Mouse (Mus musculus): Measurements from ENCODE around the gene Enc1.

Gene Enc1

DNA sequence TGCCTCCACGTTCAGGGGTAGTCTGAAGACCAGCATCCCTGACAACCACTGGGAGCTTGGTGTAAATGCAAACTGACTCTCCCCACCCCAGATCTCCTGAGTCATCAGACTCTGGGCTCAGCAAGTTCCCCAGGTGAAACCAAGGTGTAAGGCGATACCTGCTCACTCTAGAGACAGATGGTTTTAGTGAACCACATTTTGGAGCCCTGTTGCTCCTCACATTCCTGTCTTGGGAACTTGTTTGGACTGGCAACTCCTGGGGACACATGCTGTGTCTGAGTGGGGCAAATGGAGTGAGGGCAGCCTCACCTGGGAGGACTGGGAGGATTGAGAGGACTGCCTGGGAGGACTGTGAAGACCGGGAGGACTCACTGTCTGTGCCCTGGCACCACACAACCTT lies 13.1 kb upstream of the Enc1 start:
- DNase-seq: no peak

DNA sequence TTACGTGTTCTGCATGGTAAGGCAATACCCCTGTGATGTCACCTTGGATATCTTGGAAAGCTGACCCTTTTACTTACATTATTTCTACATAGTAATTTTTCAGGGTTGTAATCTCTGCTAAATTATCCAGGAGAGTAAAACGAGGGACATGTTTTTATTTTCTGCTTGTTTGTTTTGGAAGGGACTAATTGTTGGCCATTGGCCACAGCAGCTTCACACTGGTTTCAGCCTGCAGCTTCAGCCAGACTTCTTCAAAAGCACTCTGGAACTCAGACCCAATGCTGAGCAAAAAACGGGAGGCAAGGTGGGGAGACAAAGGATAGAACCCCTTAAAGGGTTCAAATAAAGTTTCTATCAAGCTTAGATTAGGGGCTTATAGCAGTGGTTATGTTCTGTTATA lies 10.8 kb upstream of the Enc1 start:
- DNase-seq: no peak

- DNase-seq: no peak
Observed at GRCm38 (mm10) chr13:97233092-97233491, 7.8 kb upstream of the Enc1 start.

DNA sequence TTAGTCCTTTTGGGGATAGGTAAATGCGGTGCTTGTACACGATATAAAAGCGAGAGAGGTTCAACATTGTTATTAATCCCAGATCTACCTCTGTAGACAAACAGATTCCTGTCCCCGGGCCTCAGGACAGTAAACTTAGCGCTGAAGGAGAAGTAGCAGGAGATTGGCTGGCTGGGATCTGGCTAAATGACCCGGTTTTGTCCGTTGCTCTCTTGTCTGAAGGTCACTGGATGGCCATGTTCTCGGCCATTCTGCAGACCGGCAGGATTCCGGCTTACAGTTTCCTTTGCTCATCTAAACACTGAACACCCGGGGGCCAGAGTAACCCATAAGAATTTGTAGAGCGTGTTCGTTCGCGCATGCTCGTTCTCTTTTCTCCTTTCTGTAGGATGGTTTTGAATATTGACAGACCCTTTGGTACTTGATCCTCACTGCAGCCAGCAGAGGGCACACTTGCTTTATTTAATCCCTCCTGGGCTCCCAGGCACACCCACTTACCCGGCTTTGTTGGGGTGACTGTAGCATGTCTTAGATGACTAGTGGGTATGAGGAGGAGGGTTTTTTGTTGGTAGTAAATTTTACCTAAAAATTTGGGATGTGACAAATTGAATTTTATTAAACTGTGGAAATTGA lies 6.0 kb upstream of the Enc1 start:
- DNase-seq: peak; percentile 63

DNA sequence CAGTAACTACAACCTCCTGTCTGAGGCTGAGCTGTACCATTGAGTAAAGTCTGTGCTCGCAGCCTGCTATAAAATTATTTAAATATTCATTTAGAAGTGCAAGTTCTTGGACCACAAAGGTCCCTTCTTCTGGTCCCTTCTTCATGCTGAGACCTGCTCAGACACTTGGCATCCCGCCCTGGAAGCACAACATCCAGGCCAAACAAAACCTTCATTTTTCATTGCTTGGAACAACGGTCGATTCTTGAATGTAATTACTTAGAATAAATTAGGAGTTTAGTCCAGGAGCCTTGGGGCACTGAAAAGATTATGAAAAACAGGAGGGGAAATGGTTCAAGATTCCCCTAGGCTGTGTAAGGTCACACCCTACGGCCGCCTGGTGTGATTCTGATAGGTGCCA lies 5.0 kb upstream of the Enc1 start:
- no peak for DNase-seq

GRCm38 (mm10) chr13:97237700-97238099 lies 3.2 kb upstream of the Enc1 start:
- no peak for DNase-seq

GRCm38 (mm10) chr13:97238181-97238981 lies 2.5 kb upstream of the Enc1 start:
- DNase-seq: no peak

DNA sequence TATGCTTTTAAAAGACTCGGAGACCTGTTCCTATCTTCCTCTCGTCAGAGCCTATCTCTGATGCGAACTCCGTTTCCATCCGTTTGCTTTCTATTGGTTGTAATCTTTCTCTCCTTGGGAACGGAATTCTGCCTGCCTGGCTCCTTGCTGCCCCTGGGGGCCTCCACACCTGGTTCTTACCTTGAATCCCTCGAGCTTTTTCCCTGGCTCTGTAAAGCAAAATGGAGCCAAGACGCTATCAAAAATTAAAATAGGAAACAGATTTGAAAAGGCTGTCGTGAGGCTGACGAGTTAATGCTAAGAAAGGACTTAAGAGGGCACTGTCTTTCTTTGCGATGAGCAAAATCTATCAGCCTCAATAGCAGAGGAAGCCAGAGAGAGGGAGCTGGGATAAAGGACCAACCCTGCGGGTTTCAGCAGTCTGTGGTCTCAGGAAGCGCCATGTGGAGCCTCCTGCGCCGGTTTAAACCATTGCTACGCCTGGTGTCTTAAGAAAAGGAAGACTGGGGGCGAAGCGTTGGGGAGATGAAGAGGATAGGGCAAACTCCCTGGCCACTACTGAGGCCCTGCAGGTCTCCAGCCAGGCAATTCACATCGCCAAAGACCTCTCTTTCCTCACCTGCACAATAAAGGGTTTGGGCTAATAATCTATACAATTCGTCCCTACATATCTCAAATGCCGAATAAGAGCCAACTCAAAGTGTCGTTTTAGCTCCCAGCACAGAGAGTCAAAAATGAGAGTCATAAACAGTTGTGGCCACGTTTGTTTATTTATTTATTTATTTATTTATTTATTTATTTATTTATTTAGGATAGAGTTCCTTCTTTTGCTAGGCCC lies 1.3 kb upstream of the Enc1 start:
- peak; percentile 34 for DNase-seq

DNA sequence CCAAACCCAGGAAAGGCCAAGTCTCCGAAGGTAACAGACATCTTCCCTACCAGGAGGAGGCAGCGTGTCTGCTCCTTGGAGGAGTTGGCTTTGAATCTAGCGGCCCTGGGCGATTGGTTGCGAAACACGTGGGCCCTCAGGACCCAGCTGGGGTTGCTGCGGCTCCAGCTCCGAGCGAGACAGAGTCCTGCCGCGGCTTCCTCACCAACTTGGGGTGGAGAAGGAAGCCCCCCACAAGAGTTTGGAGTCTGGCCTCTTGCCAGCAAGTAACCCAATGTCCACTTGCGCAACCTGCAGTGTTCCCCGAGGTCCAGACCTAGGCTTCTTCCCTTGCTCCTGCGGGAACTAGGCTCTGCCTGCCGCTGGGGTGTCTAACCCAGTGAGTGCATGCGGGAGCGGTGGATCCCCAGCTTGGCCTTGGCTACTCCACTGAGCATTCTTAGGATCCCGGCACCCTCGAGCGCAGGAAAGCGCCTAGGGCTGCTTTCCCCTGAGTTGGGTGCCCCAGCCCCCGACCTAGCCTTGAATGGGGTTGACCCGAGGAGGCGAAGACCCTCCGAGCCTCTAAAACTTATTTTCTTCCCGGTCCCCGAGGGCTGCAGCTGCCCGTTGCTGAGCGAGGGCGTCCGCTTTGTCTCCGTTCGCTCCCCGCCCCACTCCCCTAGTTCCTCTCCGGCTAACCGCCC lies 483 bp upstream of the Enc1 start:
- peak; percentile 48 for DNase-seq

DNA sequence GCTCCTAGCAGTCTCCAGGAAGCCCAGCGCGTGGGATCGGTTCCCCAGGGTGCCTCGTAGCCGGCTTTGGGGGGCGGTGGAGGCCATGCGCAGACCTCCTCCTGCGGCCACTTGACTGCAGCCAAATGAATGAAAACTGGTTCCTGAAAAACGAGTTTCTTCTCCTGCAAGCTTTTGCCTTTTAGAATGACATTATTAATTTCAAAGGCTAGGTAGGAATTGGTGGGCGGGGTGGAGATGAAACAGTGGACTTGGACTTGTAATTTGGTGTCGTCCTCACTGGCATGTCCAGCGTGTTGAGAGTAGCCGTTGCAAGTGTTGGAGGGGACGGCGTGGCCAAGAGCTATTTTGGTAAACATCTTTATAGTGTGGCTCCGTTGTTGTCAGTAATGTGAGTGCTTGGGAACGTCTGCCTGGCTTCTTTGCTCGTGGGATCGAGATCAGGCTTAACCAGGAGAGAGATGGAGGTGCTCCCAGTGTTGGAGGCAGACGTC lies 929 bp downstream of the Enc1 start:
- no peak for DNase-seq

GRCm38 (mm10) chr13:97242716-97243115 lies 1.8 kb downstream of the Enc1 start:
- no peak for DNase-seq

GRCm38 (mm10) chr13:97243962-97244711 lies 3.2 kb downstream of the Enc1 start:
- no peak for DNase-seq

DNA sequence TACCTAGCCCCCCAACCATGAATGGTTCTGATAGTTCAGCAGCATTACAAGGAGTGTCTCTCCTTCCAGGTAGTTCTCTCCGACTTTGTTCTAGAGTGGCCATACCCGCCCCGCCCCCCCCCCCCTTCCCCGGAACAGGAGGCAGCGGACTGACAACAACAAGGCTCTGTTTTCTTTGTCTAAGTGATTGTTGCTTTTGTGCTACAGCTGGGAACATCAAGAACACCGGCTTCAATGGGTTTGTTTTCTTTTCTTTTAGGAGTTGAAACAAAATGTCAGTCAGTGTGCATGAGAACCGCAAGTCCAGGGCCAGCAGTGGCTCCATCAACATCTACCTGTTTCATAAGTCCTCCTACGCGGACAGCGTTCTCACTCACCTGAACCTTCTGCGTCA lies 3.8 kb downstream of the Enc1 start:
- no peak for DNase-seq

DNA sequence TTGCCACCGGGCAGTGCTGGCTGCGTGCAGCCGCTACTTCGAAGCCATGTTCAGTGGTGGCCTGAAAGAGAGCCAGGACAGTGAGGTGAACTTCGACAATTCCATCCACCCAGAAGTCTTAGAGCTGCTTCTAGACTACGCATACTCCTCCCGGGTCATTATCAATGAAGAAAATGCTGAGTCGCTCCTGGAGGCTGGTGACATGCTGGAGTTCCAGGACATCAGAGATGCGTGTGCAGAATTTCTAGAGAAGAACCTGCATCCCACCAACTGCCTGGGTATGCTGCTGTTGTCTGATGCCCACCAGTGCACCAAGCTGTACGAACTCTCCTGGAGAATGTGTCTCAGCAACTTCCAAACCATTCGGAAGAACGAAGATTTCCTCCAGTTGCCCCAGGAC lies 4.3 kb downstream of the Enc1 start:
- no peak for DNase-seq

DNA sequence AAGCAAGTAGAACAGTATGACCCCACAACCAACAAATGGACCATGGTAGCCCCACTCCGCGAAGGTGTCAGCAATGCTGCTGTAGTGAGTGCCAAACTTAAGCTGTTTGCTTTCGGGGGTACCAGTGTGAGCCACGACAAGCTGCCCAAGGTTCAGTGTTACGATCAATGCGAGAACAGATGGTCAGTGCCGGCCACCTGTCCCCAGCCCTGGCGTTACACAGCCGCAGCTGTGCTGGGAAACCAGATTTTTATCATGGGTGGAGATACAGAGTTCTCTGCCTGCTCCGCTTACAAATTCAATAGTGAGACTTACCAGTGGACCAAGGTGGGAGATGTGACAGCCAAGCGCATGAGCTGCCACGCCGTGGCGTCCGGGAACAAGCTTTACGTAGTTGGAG lies 5.3 kb downstream of the Enc1 start:
- DNase-seq: no peak

DNA sequence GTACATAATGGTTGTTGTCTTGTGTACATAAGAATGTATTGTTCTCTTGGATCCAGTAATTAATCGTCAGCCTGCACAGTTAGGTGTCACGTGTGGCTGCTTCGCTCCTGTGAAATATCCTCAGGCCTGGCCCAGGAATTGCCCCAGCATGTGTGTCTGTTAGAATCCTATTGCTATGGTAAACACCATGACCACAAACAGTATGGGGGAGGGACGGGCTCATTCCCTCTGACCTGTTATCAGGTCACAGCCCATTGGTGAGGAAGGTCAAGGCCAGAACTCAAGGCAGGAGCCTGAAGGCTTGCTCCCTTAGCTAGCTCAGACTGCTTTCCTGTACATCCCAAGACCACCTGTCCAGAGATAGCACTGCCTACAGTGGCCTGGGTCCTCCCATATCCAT lies 6.8 kb downstream of the Enc1 start:
- DNase-seq: no peak

- DNase-seq: no peak
Observed at GRCm38 (mm10) chr13:97249051-97249461, 8.2 kb downstream of the Enc1 start.

GRCm38 (mm10) chr13:97249507-97250078 lies 8.7 kb downstream of the Enc1 start:
- no peak for DNase-seq

GRCm38 (mm10) chr13:97250148-97250547 lies 9.2 kb downstream of the Enc1 start:
- no peak for DNase-seq

DNA sequence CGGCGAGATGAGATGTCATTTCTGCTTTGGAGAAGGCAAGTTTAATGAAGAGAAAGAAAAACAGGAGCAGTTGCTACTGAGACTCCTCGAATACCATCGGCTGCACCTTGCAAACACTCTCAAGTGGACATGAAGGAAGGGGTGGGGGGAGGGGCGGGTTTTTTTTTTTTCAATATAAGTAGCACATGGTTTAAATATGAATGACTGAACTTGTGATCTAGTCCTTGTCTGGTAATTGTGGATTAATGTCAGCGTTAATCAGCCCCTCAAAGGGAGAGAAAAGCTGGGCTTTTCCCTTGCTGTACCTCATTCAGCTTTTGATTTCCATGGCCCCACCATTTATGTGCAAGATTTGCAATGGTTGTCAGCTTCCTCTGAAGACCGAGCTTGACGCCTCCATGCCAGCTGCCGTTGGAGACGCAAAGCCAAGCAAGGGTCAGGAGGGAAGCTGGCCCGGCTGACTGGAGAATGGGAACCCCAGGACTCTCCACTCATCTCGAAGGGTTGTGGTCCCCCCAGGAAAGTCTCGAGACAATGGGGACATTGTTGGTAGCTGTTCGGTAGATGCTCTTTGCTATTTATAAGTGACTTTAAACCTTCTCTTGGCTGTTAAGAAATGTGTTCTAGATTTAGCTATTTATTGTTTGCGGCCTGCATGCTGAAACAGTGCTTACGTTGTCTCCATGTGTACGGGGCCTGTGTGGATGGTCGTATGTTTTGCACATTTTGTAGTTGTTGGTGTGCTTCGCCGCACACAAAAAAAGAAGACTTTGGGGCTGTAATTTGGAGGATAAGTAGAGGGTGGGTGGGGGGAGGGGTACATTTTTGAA lies 9.9 kb downstream of the Enc1 start:
- no peak for DNase-seq

DNA sequence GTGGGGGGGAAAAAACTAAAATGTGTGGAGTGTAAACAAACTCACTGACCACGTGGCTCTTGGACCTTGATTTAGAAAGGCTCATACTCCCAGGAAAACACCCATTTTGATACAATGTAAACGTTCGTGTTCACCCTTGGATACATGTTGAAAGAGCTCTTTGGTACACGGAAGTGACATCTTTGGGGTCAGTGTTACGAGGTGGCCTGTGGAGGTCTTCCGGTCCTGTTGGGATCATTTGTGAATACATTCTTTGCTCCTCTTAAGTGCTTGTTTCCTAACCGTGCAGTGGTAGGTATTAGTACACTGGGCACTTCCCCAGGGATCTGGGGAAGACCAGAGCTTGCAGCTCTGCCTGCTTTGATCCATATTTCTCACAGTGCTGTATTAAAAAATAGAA lies 10.8 kb downstream of the Enc1 start:
- no peak for DNase-seq
